Mouse (Mus musculus): ENCODE results near the gene Inafm2. TPM values are rescaled to one million over a fixed set of nuclear protein-coding genes. Genes with fewer than 3 reads are reported as not detected.

The Inafm2 gene
- polyA plus RNA-seq, 1 experiment from 2014 or later: 25.1 TPM

DNA sequence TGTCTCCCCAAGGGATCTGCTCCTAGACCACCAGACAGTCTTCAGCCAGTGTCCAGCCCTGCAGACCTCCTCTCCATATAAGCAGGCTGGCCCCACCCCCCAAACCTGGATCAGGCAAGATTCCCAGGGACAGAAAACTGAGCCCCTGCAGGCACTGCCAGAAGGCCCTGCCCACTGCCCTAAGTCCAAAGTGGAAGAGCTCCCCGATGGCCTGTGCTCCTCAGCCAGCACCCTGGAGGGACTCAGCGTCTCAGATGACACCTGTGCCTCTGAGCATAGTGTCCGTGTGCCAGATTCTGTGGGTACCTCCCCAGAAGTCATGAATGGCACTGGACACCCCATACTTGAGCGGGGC is 46.7 kb downstream of the Inafm2 start:
- no peak overlapping the region for H3K4me2 ChIP-seq (replicated peaks)
- ATAC-seq (ENCODE audit: low FRiP score, low read depth): no peak
- H3K36me3 ChIP-seq: peaks cover 8% of the 10 kb centered on the region; the same call in 1 of the 2 replicates
- 79% methylated on average over 4 of the region's 4 CpGs for WGBS
- H3K9me3 ChIP-seq: no peaks in the 10 kb centered on the region
- H3K9ac ChIP-seq (replicated peaks): no peak overlapping the region
- no peak overlapping the region for H3K27ac ChIP-seq (replicated peaks)
- H3K4me3 ChIP-seq: no peak overlapping the region
- H3K27me3 ChIP-seq: peaks cover 48% of the 10 kb centered on the region
- peaks cover 8% of the 10 kb centered on the region for H3K4me1 ChIP-seq

DNA sequence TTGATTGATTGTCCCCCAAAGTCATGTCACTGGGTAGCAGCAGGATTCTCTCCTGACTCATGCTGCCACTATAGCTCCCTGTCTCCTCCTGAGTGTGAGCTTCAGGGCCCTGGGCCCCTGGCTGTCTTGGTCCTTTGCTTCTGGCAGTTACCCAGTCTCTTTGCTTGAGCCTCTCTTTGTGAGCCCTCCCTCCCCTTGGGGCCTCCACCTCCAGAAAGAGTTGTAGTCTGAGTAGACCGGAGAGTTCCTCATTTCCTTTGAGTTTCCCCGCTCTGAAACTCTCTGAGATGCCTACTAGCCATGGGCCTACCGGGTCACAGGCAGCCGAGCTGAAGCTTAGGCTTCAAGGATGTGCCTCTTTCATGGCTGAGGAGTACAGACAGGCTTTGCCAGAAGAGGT is 48.1 kb downstream of the Inafm2 start:
- Histone ChIP-seq H3K4me2 (replicated peaks) (no peak overlapping the region), H3K36me3 (peaks cover 8% of the 10 kb centered on the region; the same call in 1 of the 2 replicates), H3K9ac (replicated peaks) (no peak overlapping the region), H3K4me3 (no peak overlapping the region), H3K9me3 (no peaks in the 10 kb centered on the region), H3K4me1 (peaks cover 8% of the 10 kb centered on the region), H3K27me3 (peaks cover 36% of the 10 kb centered on the region), H3K27ac (replicated peaks) (no peak overlapping the region)
- 82% methylated on average over 4 of the region's 4 CpGs for WGBS
- no peak for ATAC-seq (ENCODE audit: low FRiP score, low read depth)

Other genes with a start within 250 kb of the Inafm2 start
- gene Bmf, start 196.1 kb upstream of the Inafm2 start, polyA plus RNA-seq (2016; fragmentation: Nextera tagmentation; extraction: Ambion mirVana): 2.1 and 4.1 TPM in 2 replicates
- 92.1 and 94.5 TPM in 2 replicates for gene Bub1b, start 147.5 kb upstream of the Inafm2 start, polyA plus RNA-seq (2016; fragmentation: Nextera tagmentation; extraction: Ambion mirVana)
- gene Pak6, start 82.5 kb upstream of the Inafm2 start, polyA plus RNA-seq (2016; fragmentation: Nextera tagmentation; extraction: Ambion mirVana): 4.9 and 5.8 TPM in 2 replicates
- not detected in 2 replicates for gene Ankrd63, start 41.8 kb upstream of the Inafm2 start, polyA plus RNA-seq (2016; fragmentation: Nextera tagmentation; extraction: Ambion mirVana)
- gene Plcb2, start 17.3 kb upstream of the Inafm2 start, polyA plus RNA-seq (2016; fragmentation: Nextera tagmentation; extraction: Ambion mirVana): 0.17 and 0.50 TPM in 2 replicates
- gene Ccdc9b, start 16.9 kb downstream of the Inafm2 start, polyA plus RNA-seq (2016; fragmentation: Nextera tagmentation; extraction: Ambion mirVana): 1.9 and 2.2 TPM in 2 replicates
- not detected in 2 replicates for gene Phgr1, start 27.0 kb downstream of the Inafm2 start, polyA plus RNA-seq (2016; fragmentation: Nextera tagmentation; extraction: Ambion mirVana)
- gene Disp2, start 34.0 kb downstream of the Inafm2 start, polyA plus RNA-seq (2016; fragmentation: Nextera tagmentation; extraction: Ambion mirVana): 17.5 and 17.8 TPM in 2 replicates
- 134 and 147 TPM in 2 replicates for gene Knstrn, start 68.2 kb downstream of the Inafm2 start, polyA plus RNA-seq (2016; fragmentation: Nextera tagmentation; extraction: Ambion mirVana)
- gene Ivd, start 116.2 kb downstream of the Inafm2 start, polyA plus RNA-seq (2016; fragmentation: Nextera tagmentation; extraction: Ambion mirVana): 49.0 and 55.2 TPM in 2 replicates
- gene Bahd1, start 154.6 kb downstream of the Inafm2 start, polyA plus RNA-seq (2016; fragmentation: Nextera tagmentation; extraction: Ambion mirVana): 6.4 and 6.7 TPM in 2 replicates
- 14.5 and 19.5 TPM in 2 replicates for gene Chst14, start 180.7 kb downstream of the Inafm2 start, polyA plus RNA-seq (2016; fragmentation: Nextera tagmentation; extraction: Ambion mirVana)

All from midbrain, embryonic 12.5 days (tissue).